Mouse (Mus musculus): Measurements from ENCODE around the gene P4ha2. TPM values are rescaled to one million over a fixed set of nuclear protein-coding genes. Genes with fewer than 3 reads are reported as not detected.

P4ha2 gene
- total RNA-seq, 2 experiments from 2014 or later, result 21.8 to 32.0 TPM

DNA sequence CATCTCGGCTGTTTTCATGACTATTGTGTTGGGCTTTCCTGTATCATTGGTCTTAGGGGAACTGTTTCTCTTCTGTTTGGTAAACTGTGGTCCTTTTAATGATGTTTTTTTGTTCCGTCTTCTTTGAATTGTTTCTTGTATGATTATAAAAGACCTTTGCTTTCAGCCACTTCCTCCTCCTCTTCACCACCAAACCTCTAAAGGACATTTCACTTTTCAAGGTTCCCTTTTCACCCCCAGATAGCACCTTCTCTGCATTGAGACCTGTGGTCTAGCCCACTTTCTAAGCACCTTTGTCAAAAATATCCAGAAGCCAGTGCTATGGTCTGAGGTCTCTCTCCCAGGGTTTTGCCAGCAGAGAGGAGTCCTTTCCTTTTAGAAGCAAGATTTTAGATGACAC, 71.3 kb downstream of the P4ha2 start:
- H3K4me3 ChIP-seq, result no peak overlapping the region
- no peak for DNase-seq (ENCODE audit: extremely low spot score in 1 of 2, low spot score in 2 of 2)
- intact Hi-C loops (cut with DNase I), result no loop called here
- TF ChIP-seq CTCF (IDR thresholded peaks at IDR 0.05), result no peak
- H3K27ac ChIP-seq, result no peak overlapping the region

DNA sequence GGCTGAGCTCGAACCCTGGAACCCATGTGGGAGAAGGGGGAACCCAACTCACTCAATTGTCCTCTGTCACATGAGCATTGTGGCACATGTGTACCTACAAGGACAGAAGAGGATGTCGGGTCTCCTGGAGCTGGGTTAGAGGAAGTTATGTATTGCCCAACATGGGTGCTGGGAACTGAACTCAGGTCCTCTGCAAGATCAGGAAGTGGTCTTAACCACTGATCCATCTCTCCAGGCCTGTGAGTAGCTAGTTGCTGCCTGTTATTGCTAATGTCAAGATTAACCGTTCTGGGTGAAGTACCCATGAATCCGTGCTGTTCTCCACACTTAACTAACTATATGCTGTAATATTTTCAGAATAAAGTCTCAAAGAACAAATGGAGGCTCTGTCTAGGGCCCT, 74.3 kb downstream of the P4ha2 start:
- no peak overlapping the region for H3K4me3 ChIP-seq
- no peak for TF ChIP-seq CTCF (IDR thresholded peaks at IDR 0.05)
- intact Hi-C loops (cut with DNase I), result no loop called here

DNA sequence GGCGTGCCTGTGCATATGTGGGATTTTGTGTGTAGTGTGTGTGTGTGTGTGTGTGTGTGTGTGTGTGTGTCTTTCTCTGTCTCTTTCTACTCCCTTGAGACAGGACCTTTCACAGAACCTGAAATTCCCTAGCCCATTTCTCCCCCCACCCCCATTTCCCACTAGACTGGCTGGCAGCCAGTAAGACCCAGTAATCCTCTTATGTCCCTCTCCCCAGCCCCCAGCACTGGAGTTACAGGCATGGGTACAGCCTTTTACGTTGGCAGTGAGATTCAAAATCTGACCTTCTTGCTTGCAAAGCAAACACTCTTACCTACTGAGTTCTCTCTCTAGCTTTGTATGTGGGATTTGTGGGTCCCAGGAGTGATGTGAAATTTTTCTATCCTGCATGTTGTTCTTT, 75.0 kb downstream of the P4ha2 start:
- no peak for DNase-seq (ENCODE audit: extremely low spot score in 1 of 2, low spot score in 2 of 2)
- Histone ChIP-seq H3K4me3 (no peak overlapping the region), H3K27ac (no peak overlapping the region)
- no peak for TF ChIP-seq CTCF (IDR thresholded peaks at IDR 0.05)
- intact Hi-C loops (cut with DNase I), result no loop called here

More for the DNA sequence above, 74.3 kb downstream of the P4ha2 start:
- no peak overlapping the region for H3K27ac ChIP-seq
- no peak for DNase-seq (ENCODE audit: extremely low spot score in 1 of 2, low spot score in 2 of 2)

Other genes starting within 250 kb of the P4ha2 start
- gene Gm12216, start 240.8 kb upstream of the P4ha2 start, total RNA-seq (2021), result 1 to 10 TPM; 3.0 to 5.9 TPM
- 10 to 100 TPM in 1 of 2 experiments, 1 to 10 TPM in 1; 9.5 to 10.5 TPM for gene Slc22a5, start 208.4 kb upstream of the P4ha2 start, total RNA-seq (2021)
- 1 to 10 TPM; 1.3 TPM for gene Slc22a21, start 119.8 kb upstream of the P4ha2 start, total RNA-seq (2021)
- gene Slc22a4, start 72.0 kb upstream of the P4ha2 start, total RNA-seq (2021), result 1 to 10 TPM; 8.5 to 8.8 TPM
- gene Pdlim4, start 31.1 kb upstream of the P4ha2 start, total RNA-seq (2021), result 10 to 100 TPM; 13.8 to 14.0 TPM
- not detected for gene Csf2, start 149.6 kb downstream of the P4ha2 start, total RNA-seq (2021)
- gene Il3, start 167.2 kb downstream of the P4ha2 start, total RNA-seq (2021), result not detected
- gene Acsl6, start 203.7 kb downstream of the P4ha2 start, total RNA-seq (2021), result 100 to 1,000 TPM; 200 to 201 TPM

All from left cerebral cortex, adult 2 months (tissue).